Mouse (Mus musculus): ENCODE results near the gene Fhit.

- TF ChIP-seq CTCF (IDR thresholded peaks at IDR 0.05; ENCODE audit: extremely low read depth, insufficient read length, insufficient replicate concordance, low read depth, low read length) (no peak), POLR2A (IDR thresholded peaks at IDR 0.05; ENCODE audit: low read depth, low read length) (no peak)
Measured at GRCm38 (mm10) chr14:9658445-9658844, 1503.4 kb downstream of the Fhit start.

All from small intestine, adult 2 months (tissue).